Mouse (Mus musculus): ENCODE measurements around the gene Ganab. TPM values are rescaled to one million over a fixed set of nuclear protein-coding genes. Genes with fewer than 3 reads are reported as not detected.

Ganab gene
- 125 and 128 TPM in 2 replicates for polyA plus RNA-seq (2012; rRNA removed)

DNA sequence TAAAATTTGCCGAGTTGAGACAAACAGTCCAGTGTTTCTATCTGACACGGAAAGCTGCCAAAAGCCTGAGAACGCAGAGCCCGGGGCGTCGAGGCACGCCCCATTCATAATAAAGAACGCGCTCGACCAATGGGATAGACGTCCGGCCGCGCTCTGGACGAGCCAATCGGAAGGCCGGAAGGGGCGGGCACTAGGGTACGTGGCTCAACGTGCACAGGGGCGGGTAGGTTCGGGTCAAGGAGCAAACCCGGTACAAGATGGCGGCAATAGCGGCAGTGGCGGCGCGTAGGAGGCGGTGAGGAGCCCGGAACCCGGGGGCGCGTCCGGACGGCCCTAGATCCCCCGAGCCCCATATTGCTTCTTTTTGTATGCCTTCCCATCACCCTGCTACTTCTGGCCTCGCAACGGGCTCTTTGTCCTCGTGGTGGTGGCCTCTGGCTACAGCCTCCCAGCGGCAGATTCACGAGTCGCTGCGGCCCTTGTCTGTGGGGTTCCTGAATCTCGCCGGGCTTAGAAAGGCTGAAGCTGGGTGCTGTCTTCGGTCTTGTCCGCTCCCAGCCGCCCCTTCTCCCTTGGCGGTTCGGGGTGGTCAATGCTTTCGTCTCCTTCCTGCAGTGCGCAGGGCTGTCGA lies at the start of gene Ganab:
Gene Ganab (plus strand): TSS at position 207 of the 631 bp plus-strand sequence.

DNA sequence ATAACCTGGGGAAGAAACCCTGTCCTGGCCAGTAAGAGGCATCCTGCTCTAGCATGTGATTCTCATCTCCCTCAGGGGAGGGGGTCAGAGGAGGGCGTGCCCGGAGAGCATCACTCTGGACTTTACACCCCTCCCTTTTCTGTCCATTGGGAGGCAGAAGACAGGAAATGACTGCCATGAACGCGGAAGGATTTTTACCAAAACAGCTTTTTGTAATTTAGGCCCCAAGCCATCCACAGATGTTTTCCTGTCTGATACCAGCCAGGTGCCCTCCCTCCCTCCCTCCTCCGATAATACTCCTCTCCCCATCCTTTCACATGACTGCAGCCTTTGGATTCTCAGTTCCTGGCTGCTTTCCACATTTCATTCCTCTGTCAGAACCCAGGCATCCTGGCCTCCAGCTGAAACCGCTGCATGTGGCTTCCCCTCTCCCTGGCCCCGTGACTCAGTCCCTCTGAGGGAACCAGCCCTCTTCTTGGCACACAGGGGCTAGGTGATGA lies 47.4 kb upstream of the Ganab start, which contains the start of gene Lrrn4cl:
Gene Lrrn4cl (plus strand): TSS at position 367 of the 500 bp plus-strand sequence.

DNA sequence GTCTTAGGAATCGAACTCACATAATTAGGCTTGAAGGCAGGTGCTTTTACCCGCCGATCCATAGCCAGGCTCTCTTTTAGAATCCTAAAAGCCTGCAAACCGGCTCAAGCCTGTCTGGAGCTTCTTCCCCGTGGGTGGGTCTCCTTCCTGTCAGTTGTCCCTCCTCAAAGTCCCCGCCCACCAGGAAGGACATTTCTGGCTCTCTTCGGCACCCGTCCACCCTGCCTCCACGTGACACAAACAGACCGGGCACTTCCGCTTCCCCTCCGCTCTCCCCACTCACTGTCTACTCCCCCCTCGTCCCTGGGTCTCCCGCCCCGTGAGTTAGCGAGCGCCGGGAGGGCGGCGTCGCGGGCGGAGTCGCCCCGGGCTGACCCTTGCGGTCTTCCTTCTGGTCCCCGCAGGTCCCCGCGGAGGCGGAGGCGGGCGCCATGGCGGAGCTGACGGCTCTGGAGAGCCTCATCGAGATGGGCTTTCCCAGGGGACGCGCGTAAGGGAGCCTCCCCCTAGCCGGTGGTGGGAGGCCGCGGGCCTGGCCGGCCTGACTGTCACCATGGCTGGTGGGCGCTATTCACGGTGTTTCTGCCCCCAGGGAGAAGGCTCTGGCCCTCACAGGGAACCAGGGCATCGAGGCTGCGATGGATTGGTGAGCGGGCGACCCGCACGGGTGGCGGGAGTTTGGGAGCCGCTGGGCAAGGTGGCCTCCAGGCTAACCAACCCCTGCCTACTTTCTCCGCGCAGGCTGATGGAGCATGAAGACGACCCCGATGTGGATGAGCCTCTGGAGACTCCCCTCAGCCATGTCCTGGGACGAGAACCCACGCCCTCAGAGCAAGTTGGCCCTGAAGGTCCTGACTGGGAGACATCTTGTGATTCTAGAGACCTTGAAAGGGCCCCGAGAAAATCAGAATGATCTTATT lies 26.3 kb upstream of the Ganab start, which contains the start of gene Ubxn1:
Gene Ubxn1 (plus strand): TSS at position 230 of the 920 bp plus-strand sequence.

DNA sequence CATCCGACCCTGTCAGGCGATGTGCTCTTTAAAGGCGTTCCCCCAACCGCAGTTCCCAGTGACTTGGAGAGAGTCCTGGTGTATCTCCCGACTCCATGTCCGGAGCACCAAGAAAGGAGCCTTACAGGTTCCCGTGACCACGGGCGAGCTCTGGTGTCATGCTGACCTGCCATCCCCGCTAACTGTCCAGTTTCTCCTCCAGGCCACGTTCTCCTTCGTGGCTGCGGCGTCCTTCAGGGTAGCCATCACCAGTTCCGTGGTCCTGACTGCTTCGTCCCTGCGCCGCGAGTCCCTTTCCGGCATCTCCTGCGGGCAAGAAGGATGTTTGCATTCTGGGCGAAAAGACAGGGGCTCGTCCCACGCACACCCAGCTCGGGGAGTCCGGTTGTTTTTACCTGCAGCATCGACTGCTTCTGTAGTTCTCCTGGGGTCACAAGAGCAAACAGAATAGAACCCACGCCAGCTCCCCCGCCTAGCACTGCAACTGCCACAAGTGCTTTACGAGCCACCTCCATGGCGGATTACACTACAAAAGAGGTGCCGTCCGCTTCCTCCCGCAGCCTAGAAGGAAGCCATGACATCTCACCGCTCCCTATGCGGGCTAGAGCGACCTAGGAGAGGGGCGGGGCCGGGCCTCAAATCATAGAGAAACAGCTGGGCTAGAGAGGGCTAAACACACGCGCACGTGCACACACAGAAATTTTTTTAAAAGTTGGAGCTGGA lies 17.4 kb upstream of the Ganab start, which contains the start of gene Uqcc3:
Gene Uqcc3 (minus strand): TSS at position 613 of the 723 bp plus-strand sequence.

DNA sequence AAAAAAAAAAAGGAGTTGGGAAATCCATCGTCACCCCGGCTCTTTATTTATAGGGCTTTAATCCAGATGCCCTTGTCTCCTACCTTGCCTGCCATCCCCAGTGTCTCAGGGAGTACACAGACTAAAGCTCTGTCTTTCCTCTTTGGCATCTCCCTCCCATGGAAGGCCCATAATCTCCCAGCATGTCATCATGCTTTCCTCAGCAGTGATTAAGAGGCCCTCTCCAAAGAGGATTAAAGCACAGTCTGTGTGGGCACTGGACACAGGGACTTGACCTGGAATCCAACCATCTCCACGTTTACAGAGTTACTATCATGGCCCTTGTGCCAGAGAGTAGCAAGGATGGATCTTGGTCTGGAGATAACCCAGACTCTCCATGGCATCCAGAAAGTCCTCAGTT lies 14.3 kb upstream of the Ganab start, which contains the start of the genes Lbhd1 and Gm49403:
Gene Lbhd1 (plus strand): TSS at position 117 of the 400 bp plus-strand sequence.
Gene Gm49403 (plus strand): TSS at position 315 of the 400 bp plus-strand sequence.

DNA sequence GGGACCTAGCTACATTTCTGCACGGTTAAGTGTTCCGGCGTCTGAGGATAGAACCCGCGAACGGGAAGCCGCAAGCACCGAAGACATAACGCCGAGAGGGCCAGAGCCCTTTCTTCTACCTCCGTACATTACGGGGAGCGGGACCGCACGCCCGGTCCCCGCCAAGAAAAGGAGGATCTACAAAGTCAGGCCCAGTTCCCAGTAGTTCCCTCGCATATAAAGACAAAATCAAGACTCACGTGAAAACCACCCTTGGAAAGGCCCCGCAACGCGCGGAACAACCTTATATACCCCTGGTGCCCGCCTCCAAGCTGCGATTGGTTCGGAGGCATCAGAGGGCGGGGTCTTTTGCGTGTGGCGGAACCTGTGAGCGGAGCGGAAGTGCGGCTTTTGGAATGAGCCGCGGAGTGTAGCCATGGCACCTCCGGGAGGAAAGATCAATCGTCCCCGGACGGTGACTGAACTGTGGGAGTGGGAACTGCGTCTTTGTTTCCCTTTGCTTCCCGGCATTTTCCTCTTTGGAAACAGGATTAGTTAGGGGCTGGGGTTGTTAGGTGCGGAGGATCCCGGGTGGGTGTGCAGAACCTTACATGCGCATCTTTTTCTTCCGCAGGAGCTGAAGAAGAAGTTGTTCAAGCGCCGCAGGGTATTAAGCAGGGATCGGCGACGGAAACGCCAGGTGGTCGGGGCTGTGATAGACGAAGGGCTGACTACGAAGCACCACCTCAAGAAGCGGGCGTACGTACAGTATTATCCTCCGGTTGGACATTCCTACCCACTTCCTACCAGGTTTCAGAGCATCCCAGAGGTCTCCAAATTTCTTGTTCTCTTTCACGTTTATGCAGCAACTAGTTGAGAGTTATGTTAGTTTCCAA lies 9.1 kb upstream of the Ganab start, which contains the start of the genes 1810009A15Rik and Gm49416:
Gene 1810009A15Rik (plus strand): TSS at position 343 of the 875 bp plus-strand sequence.
Gene Gm49416 (plus strand): TSS at position 416 of the 875 bp plus-strand sequence.

DNA sequence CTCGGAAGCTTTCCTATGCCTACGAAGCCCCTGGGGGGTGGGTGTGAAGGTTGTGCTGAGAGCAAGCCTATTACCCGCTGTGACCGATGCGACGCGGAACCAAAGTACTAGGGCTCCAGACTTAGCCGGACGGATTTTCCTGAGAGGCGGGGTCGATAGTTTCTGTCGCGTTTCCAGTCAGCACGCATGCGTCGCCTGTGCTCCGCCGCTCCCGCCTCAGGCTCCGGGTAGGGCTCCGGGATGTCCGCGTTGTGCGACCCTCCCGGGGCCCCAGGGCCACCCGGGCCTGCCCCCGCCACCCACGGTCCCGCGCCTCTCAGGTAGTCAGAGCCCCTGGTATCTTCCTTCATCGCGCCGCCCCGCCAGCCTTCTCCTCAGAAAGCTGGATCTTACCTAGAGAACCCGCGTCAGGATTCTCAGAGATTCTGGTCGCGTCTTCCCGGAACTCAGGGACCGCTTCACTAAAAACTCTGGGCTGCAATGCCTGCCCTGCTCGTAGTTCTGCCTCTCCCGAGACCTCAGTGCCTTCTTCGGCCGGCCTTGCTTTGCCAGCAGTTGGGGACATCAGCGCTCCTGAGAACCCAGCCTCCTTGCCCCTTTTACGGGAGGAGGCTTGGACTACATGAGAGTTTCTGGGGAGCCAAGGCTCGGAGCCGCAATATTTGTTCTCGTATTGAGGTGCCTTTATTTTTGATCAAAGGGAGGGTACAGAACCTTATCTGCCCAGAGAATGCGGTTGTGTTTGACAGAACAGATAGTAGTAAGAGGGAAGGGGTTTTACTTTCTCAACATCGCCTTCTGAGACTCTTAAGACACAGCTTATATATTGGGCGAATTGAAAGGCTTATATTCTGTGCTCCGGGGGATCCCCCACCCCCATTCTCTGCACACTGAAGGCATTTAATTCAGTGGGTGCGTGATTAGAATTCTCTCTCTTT lies 4.8 kb upstream of the Ganab start, which contains the start of gene Ints5:
Gene Ints5 (plus strand): TSS at position 177 of the 938 bp plus-strand sequence.

DNA sequence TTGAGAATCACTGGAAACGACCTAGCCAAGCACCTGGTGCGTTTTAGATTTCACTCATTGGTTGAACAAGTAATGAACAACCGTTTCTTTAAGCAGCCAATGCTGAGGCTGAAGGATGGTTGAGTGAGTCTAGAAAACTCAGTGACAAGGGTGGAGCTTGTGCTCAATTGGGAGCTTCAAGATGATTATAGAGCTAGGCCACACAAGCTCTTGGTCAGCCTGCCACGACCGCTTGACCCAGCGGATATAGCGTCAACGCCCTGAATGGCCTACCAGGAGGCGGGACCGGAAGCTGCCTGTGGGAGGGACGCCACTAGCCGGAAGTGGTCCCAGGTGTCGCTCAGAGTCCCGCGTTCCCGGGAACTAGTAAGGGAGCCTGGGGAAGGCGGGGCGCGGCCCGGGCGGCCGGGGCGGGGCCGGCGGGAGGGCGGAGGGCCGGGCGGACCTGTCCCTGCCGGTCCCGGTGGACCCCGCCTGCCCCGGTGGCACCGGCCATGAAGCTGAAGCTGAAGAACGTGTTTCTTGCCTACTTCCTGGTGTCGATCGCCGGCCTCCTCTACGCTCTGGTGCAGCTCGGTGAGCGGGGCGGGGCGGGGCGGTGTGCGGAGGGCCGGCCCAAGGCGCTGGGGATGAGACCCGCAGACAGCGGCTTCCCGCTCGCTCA lies 22.3 kb downstream of the Ganab start, which contains the start of gene B3gat3:
Gene B3gat3 (plus strand): TSS at position 302 of the 664 bp plus-strand sequence.

DNA sequence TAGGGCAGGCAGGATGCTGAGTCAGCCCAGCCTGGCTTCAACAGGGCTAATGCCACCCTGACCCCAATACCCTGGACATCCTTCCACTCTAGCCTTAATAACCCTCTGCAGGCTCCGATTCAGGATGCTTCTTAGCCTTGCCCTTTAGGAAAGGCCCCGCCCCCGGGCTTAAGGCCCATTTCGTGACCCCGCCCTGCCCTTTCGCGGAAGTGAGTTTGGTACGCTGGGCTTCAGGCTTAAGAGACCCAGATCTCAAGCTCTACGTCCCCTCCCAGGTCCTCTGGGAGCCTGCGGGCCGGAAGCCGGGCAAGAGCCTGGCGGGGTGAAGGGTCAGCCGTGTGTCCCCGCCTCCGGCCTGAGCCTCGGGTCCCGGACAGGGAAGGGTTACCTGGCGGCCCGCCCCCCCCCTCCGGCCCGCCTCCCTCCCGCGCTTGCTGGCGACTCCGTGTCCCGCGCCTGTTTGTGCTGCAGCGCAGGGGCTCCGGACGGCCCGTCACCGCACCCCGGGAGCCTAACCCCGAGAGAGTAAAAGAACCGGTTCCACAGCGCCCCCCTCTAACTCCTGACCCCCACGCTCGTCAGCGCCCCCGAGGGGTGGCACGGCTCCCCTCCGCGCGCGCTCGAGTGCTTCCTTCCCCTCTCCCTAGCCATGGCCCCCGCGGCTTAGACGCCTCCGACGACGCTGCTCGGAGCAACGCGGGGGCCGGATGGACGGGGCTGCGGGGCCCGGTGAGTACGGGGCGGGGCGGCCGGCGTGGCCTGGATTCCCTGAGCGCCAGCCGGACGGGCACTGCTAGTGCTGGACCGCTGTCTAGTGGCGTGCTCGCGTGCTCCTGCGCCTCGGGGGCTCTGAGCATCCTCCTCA lies 31.6 kb downstream of the Ganab start, which contains the start of the genes Rom1 and Eml3:
Gene Rom1 (minus strand): TSS at position 133 of the 865 bp plus-strand sequence.
Gene Eml3 (plus strand): TSS at position 329 of the 865 bp plus-strand sequence.

DNA sequence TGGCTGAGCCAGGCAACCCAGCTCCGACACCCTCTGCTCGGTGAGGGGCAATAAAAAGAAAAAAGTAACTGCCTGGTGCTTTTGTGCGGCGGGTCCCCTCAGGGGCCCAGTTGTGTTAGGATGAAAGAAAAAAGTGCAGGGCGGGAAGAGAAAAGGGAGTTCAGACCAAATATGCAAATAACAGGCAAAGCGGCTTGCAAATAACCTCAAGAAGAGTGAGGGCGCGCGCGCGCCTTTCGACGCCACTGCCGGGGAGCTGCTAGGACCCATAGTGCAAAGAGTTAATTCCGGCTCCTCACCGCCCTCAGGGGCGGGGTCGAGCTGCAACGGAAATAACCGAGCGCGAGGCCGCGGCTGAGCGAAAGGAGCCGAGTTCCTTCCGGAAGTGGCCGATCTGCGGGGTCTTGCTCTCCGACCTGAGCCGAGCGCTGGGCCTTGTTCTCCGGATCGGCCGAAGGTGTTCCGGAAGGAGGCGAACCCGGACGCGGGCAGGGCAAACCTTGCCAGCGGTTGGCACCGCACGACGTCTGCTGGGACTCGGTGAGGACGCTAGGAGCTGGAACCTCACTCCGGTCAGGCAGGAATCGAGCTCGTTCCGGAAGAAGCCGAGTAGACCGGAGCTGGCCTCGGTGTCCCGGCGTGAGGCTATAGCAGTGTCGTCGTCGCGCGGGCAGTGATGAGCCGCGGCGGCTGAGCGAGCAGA lies 43.8 kb downstream of the Ganab start, which contains the start of gene Mta2:
Gene Mta2 (plus strand): TSS at position 361 of the 703 bp plus-strand sequence.

DNA sequence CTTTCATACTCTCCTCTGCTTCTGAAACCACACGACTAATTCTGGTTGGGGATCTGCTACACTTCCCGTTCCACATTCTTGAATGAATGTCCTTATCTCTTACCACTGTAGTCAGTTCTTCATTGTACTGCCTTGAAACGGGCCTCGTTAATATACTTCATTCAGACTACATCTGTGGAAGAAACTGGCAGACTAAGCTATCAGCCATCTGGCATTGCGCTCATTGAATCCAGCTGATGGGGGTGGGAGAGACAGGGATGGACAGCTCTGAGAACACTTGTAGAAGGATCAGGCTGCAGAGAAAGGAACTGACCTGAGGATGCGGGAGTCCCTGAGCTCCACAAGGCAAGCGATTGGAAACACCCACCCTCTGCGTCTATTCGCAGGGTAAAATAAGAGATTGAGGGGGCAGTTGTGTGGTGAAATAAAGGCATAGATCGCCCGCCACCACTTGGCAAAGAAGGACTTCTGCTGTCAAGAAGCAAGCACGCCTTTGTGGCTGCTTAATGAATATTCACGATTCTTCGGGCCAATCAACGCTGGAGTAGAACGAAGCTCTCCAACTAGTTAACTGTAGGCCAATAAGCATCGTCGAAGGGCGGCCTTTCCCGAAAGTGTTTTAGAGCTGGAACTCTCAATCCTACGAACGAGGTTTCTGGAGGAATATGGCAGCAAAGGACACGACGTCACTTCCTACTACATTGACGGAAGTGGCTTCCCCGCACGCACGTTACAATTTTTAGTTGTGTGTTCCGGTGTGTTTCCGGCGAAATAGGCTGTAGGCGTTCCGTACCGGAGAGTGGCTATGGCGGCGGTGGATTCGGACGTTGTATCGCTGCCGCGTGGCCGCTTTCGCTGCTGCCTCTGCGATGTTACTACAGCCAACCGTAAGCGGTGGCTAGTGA lies 55.5 kb downstream of the Ganab start, which contains the start of gene Tut1:
Gene Tut1 (plus strand): TSS at position 713 of the 905 bp plus-strand sequence.

Other genes starting within 250 kb of the Ganab start
- gene Chrm1, start 234.3 kb upstream of the Ganab start, polyA plus RNA-seq (2012; rRNA removed) = 11.4 and 16.1 TPM in 2 replicates
- gene Slc3a2, start 174.7 kb upstream of the Ganab start, polyA plus RNA-seq (2012; rRNA removed) = 156 and 158 TPM in 2 replicates
- 64.1 and 65.4 TPM in 2 replicates for gene Wdr74, start 162.2 kb upstream of the Ganab start, polyA plus RNA-seq (2012; rRNA removed)
- 2.1 and 2.2 TPM in 2 replicates for gene 1700092M07Rik, start 157.4 kb upstream of the Ganab start, polyA plus RNA-seq (2012; rRNA removed)
- 115 and 123 TPM in 2 replicates for gene Stx5a, start 156.7 kb upstream of the Ganab start, polyA plus RNA-seq (2012; rRNA removed)
- 174 and 185 TPM in 2 replicates for gene Nxf1, start 141.0 kb upstream of the Ganab start, polyA plus RNA-seq (2012; rRNA removed)
- gene Tmem223, start 127.1 kb upstream of the Ganab start, polyA plus RNA-seq (2012; rRNA removed) = 207 and 209 TPM in 2 replicates
- gene Tmem179b, start 123.6 kb upstream of the Ganab start, polyA plus RNA-seq (2012; rRNA removed) = 21.0 and 23.1 TPM in 2 replicates
- gene Taf6l, start 111.7 kb upstream of the Ganab start, polyA plus RNA-seq (2012; rRNA removed) = 25.5 and 26.5 TPM in 2 replicates
- gene Polr2g, start 99.5 kb upstream of the Ganab start, polyA plus RNA-seq (2012; rRNA removed) = 155 TPM in 2 replicates
- gene Zbtb3, start 95.5 kb upstream of the Ganab start, polyA plus RNA-seq (2012; rRNA removed) = 6.4 and 6.6 TPM in 2 replicates
- 51.9 and 52.3 TPM in 2 replicates for gene Ttc9c, start 78.7 kb upstream of the Ganab start, polyA plus RNA-seq (2012; rRNA removed)
- 80.3 and 80.6 TPM in 2 replicates for gene Hnrnpul2, start 78.1 kb upstream of the Ganab start, polyA plus RNA-seq (2012; rRNA removed)
- gene AC129217.1, start 68.3 kb upstream of the Ganab start, polyA plus RNA-seq (2012; rRNA removed) = 0.58 TPM in 1 of 2 replicates, not detected in the other
- 100 and 106 TPM in 2 replicates for gene Bscl2, start 60.6 kb upstream of the Ganab start, polyA plus RNA-seq (2012; rRNA removed)
- gene Gng3, start 58.9 kb upstream of the Ganab start, polyA plus RNA-seq (2012; rRNA removed) = 313 and 316 TPM in 2 replicates
- gene Lrrn4cl, start 47.3 kb upstream of the Ganab start, polyA plus RNA-seq (2012; rRNA removed) = 1.2 and 1.4 TPM in 2 replicates
- 128 and 129 TPM in 2 replicates for gene Ubxn1, start 26.6 kb upstream of the Ganab start, polyA plus RNA-seq (2012; rRNA removed)
- gene Uqcc3, start 17.1 kb upstream of the Ganab start, polyA plus RNA-seq (2012; rRNA removed) = 54.5 and 56.5 TPM in 2 replicates
- gene Lbhd1, start 14.3 kb upstream of the Ganab start, polyA plus RNA-seq (2012; rRNA removed) = 4.0 and 5.1 TPM in 2 replicates
- not detected in 2 replicates for gene Gm49403, start 14.1 kb upstream of the Ganab start, polyA plus RNA-seq (2012; rRNA removed)
- 44.6 and 52.3 TPM in 2 replicates for gene 1810009A15Rik, start 9.2 kb upstream of the Ganab start, polyA plus RNA-seq (2012; rRNA removed)
- 0.23 and 0.32 TPM in 2 replicates for gene Gm49416, start 9.1 kb upstream of the Ganab start, polyA plus RNA-seq (2012; rRNA removed)
- 20.6 and 22.9 TPM in 2 replicates for gene Ints5, start 5.1 kb upstream of the Ganab start, polyA plus RNA-seq (2012; rRNA removed)
- gene B3gat3, start 22.3 kb downstream of the Ganab start, polyA plus RNA-seq (2012; rRNA removed) = 131 and 145 TPM in 2 replicates
- 2.1 and 2.3 TPM in 2 replicates for gene Rom1, start 31.3 kb downstream of the Ganab start, polyA plus RNA-seq (2012; rRNA removed)
- gene Eml3, start 31.5 kb downstream of the Ganab start, polyA plus RNA-seq (2012; rRNA removed) = 11.1 and 13.1 TPM in 2 replicates
- 36.2 and 38.4 TPM in 2 replicates for gene Mta2, start 43.8 kb downstream of the Ganab start, polyA plus RNA-seq (2012; rRNA removed)
- gene Tut1, start 55.8 kb downstream of the Ganab start, polyA plus RNA-seq (2012; rRNA removed) = 22.9 TPM in 2 replicates
- 385 and 395 TPM in 2 replicates for gene Eef1g, start 69.0 kb downstream of the Ganab start, polyA plus RNA-seq (2012; rRNA removed)
- 4.7 TPM in 2 replicates for gene Ahnak, start 91.2 kb downstream of the Ganab start, polyA plus RNA-seq (2012; rRNA removed)
- 1.1 TPM in 1 of 2 replicates, not detected in the other for gene Scgb1a1, start 189.9 kb downstream of the Ganab start, polyA plus RNA-seq (2012; rRNA removed)
- 15.8 and 16.8 TPM in 2 replicates for gene Asrgl1, start 237.6 kb downstream of the Ganab start, polyA plus RNA-seq (2012; rRNA removed)